Mouse (Mus musculus): ENCODE data around the gene Map2k6. TPM values are rescaled to one million over a fixed set of nuclear protein-coding genes. Genes with fewer than 3 reads are reported as not detected.
A peak's percentile ranks its signal among the peaks of the same experiment; 100 is the strongest.
"Not testable (repeated sequence)": the region's sequence is repeated elsewhere in the genome, so short reads cannot be mapped to it uniquely, and the experiment has no call there.

Gene Map2k6
- 21.9 and 22.9 TPM in 2 replicates for polyA plus RNA-seq (2015; fragmentation: Nextera tagmentation; extraction: Ambion mirVana)

- no peaks in the 10 kb centered on the region for H3K9me3 ChIP-seq (replicated peaks)
- peak within 1 kb of the TSS; percentile 69; the same call in 1 of the 2 replicates for H3K27ac ChIP-seq
- H3K4me1 ChIP-seq, result peaks cover 37% of the 10 kb centered on the region
- ATAC-seq (replicated peaks; ENCODE audit: low FRiP score), result peak; percentile 98
- 9% methylated on average over 20 of the region's 20 CpGs for WGBS
- no peaks in the 10 kb centered on the region for H3K27me3 ChIP-seq
- peak within 1 kb of the TSS; percentile 71 for H3K4me2 ChIP-seq
- H3K36me3 ChIP-seq, result no peaks in the 10 kb centered on the region
- peak within 1 kb of the TSS; percentile 45 for H3K9ac ChIP-seq
- peak within 1 kb of the TSS; percentile 65 for H3K4me3 ChIP-seq (replicated peaks)
These were observed at the start of gene Map2k6 for GRCm38 (mm10) chr11:110398553-110399239. Gene Map2k6, plus strand, starts transcription at chr11:110399122.

- no peak overlapping the region for H3K9ac ChIP-seq
- no peaks in the 10 kb centered on the region for H3K9me3 ChIP-seq (replicated peaks)
- no peaks in the 10 kb centered on the region for H3K36me3 ChIP-seq
- no peaks in the 10 kb centered on the region for H3K4me1 ChIP-seq
- no peak for ATAC-seq (replicated peaks; ENCODE audit: low FRiP score)
- no peak overlapping the region for H3K27ac ChIP-seq
- H3K4me3 ChIP-seq (replicated peaks), result no peak overlapping the region
- WGBS, result 76% methylated on average over 9 of the region's 9 CpGs
- no peaks in the 10 kb centered on the region for H3K27me3 ChIP-seq
- H3K4me2 ChIP-seq, result no peak overlapping the region
These were observed 44.7 kb upstream of the Map2k6 start for GRCm38 (mm10) chr11:110354261-110354660.

- H3K4me2 ChIP-seq; H3K9ac ChIP-seq; H3K9me3 ChIP-seq (replicated peaks); H3K27ac ChIP-seq; ATAC-seq (replicated peaks; ENCODE audit: low FRiP score); H3K4me1 ChIP-seq; H3K36me3 ChIP-seq; H3K4me3 ChIP-seq (replicated peaks); H3K27me3 ChIP-seq: not testable (repeated sequence)
- 88% methylated on average over 9 of the region's 9 CpGs for WGBS
These were observed 43.8 kb upstream of the Map2k6 start for GRCm38 (mm10) chr11:110355131-110355530.

DNA sequence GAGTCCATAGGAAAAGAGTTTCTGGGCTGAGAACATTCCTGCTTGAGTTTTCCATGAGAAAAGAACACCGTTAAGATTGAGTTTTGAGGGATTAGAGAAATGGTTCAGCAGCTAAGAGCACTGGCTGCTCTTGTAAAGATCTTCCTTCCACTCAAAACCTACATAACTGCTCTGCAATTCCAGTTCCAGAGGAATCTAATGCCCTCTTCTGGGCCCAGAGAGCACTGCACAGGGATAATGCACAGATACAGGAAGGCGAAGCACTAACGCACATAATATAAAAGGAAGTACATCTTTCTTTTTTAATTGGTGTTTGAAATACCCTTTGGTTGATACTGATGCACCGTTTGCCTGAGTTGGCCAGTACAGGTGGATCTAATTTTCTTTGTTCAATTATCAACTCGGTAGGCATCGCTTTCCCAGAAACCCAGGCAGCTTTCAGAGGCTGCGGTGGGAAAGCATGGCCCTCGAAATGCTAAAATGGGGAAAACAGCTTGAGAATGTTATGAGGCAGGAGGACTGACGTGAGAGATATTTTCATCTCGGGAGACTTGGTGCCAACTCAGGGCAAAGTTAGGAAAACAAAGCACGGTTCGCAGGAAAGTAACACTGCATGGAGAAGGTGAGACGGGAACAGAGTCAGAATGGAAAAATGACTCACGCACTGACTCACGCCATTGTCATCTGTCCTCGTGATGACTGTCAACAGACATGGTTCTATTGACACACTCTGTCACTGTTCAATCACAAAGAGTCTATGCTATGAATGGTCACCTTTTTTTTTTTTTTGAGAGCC lies 41.0 kb upstream of the Map2k6 start:
- no peaks in the 10 kb centered on the region for H3K27me3 ChIP-seq
- no peak overlapping the region for H3K4me3 ChIP-seq (replicated peaks)
- ATAC-seq (replicated peaks; ENCODE audit: low FRiP score), result no peak
- no peaks in the 10 kb centered on the region for H3K36me3 ChIP-seq
- H3K27ac ChIP-seq, result no peak overlapping the region
- H3K4me2 ChIP-seq, result no peak overlapping the region
- WGBS, result 74% methylated on average over 16 of the region's 16 CpGs
- H3K9me3 ChIP-seq (replicated peaks), result no peaks in the 10 kb centered on the region
- H3K4me1 ChIP-seq, result no peaks in the 10 kb centered on the region
- H3K9ac ChIP-seq, result no peak overlapping the region

DNA sequence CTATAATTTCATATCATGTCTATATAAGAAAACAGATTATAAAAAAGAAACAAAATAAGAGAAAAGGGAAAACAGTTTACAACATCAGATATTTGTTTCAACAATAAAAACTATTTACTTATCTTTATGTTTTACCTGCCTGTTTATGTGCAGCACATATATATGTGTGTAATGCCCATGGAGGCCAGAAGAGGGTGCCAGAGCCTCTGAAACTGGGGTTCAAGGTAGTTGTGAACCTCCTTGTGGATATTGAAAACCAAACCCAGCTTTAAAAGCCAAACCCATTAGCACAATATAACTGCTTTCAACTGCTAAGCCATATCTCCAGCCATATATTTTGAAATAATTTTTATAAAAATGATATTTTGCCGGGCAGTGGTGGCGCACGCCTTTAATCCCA lies 33.9 kb upstream of the Map2k6 start:
- H3K4me3 ChIP-seq (replicated peaks), result no peak overlapping the region
- H3K27ac ChIP-seq, result no peak overlapping the region
- no peaks in the 10 kb centered on the region for H3K9me3 ChIP-seq (replicated peaks)
- H3K9ac ChIP-seq, result no peak overlapping the region
- H3K27me3 ChIP-seq, result no peaks in the 10 kb centered on the region
- ATAC-seq (replicated peaks; ENCODE audit: low FRiP score), result no peak
- no peaks in the 10 kb centered on the region for H3K36me3 ChIP-seq
- peaks cover 7% of the 10 kb centered on the region for H3K4me1 ChIP-seq
- WGBS, result 74% methylated on average over 3 of the region's 3 CpGs
- H3K4me2 ChIP-seq, result no peak overlapping the region

GRCm38 (mm10) chr11:110366902-110367301 lies 32.0 kb upstream of the Map2k6 start:
- Histone ChIP-seq H3K4me2 (no peak overlapping the region), H3K9ac (no peak overlapping the region), H3K36me3 (no peaks in the 10 kb centered on the region), H3K9me3 (replicated peaks) (no peaks in the 10 kb centered on the region), H3K27me3 (no peaks in the 10 kb centered on the region), H3K27ac (no peak overlapping the region), H3K4me1 (peaks cover 7% of the 10 kb centered on the region), H3K4me3 (replicated peaks) (no peak overlapping the region)
- 83% methylated on average over 3 of the region's 3 CpGs for WGBS
- ATAC-seq (replicated peaks; ENCODE audit: low FRiP score), result no peak

- H3K4me1 ChIP-seq, result peaks cover 7% of the 10 kb centered on the region
- H3K9me3 ChIP-seq (replicated peaks), result no peaks in the 10 kb centered on the region
- H3K9ac ChIP-seq, result no peak overlapping the region
- no peak for ATAC-seq (replicated peaks; ENCODE audit: low FRiP score)
- H3K4me3 ChIP-seq (replicated peaks), result no peak overlapping the region
- no peak overlapping the region for H3K27ac ChIP-seq
- 93% methylated on average over 13 of the region's 13 CpGs for WGBS
- no peak overlapping the region for H3K4me2 ChIP-seq
- no peaks in the 10 kb centered on the region for H3K27me3 ChIP-seq
- no peaks in the 10 kb centered on the region for H3K36me3 ChIP-seq
These were observed 31.3 kb upstream of the Map2k6 start for GRCm38 (mm10) chr11:110367638-110368037.

DNA sequence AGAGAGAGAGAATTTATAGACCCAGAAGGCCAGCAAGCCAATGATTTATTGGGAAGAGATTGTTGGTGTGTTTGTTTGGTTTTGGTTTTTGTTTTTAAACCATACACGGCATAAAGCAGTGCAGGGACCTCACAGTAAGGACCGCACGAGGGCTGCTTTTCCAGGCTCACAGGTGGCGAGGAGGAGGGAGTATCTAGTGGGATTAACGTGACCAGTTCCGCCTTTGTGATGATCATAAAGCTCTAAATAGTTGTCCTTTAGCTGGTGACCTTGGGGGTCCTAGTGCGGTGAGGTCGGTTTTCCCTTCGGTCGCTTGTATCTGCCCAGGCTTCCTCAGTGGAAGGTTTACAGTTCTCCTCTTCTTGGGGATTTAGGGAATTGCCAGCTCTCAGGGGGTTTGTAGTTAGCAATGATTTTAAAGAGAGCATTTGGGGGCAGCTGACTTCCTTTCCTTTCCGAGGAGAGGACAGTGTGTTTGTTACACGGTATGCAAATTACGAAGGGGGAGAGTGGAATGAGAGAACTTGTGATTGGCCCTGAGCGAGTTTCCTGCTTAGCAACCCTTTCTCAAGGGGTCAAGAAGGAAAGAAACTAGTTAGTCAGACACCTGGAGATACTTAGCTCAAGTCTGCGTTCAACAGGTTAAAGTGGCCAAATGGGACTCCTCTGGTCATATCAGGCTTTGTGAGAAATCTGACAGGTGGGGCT lies 29.5 kb upstream of the Map2k6 start:
- Histone ChIP-seq H3K4me3 (replicated peaks) (peak overlapping the region; percentile 26), H3K4me1 (peaks cover 7% of the 10 kb centered on the region), H3K9me3 (replicated peaks) (no peaks in the 10 kb centered on the region), H3K36me3 (no peaks in the 10 kb centered on the region), H3K4me2 (peak overlapping the region; percentile 52), H3K27ac (no peak overlapping the region), H3K27me3 (no peaks in the 10 kb centered on the region), H3K9ac (0 out of 2 replicates have a peak overlapping the region, but pooled peaks have one; percentile 17)
- WGBS, result 10% methylated on average over 15 of the region's 15 CpGs
- 0 out of 2 replicates have a peak, but pooled peaks have one; percentile 33 for ATAC-seq (replicated peaks; ENCODE audit: low FRiP score)

DNA sequence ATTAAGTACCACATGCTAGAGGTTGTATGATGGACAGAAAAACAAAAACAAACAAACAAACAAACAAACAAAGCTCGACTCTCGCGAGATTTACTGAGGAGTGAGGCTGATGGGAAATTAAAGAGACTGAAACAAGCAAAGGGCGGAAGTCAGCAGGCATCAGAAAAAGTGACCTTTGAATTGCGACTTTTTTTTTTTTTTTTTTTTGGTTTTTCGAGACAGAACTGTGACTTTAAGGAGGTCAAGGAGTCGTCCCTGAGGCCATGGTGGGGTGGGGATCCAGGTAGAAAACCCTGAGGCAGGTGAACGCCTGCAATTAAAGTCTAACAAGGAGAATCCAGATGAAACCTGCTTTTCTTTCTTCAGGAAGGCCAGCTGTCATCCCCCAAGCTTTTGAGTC lies 27.1 kb upstream of the Map2k6 start:
- Histone ChIP-seq H3K4me2 (no peak overlapping the region), H3K27ac (no peak overlapping the region), H3K4me1 (peaks cover 7% of the 10 kb centered on the region), H3K27me3 (no peaks in the 10 kb centered on the region), H3K9me3 (replicated peaks) (no peaks in the 10 kb centered on the region), H3K4me3 (replicated peaks) (no peak overlapping the region), H3K36me3 (no peaks in the 10 kb centered on the region), H3K9ac (no peak overlapping the region)
- ATAC-seq (replicated peaks; ENCODE audit: low FRiP score), result no peak
- WGBS, result 59% methylated on average over 8 of the region's 8 CpGs

DNA sequence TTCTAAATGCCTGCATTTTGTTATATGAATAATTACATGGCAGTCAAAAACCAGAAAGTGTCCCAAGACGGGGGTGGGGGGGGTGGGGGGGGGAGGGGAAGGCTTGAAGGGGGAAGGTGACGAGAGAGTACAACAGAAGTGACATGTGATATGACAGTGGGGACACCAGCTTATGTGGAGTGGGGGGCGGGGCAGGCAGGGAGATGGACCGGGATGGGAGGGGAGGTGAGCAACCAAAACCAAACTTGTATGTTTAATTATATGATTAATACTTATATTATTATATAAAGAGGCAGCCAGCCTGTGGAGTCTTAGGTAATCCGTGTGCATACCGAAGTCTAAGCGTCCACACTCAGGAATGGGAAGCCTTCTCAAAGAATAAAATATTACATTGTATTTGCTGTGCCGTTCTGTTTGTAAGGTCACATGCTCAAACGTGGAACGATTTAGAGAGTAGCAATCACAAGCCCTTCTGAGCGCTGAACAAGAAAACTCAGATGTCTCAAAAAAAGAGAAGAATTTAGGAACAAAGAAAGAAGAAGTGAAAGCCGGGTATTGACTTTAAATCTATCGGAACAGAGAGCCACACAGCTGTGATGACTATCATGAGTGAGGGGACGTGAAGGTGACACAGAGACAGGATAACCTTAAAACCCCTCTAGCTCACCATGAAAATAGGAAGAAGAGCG lies 26.5 kb upstream of the Map2k6 start:
- Histone ChIP-seq H3K36me3 (no peaks in the 10 kb centered on the region), H3K9ac (no peak overlapping the region), H3K4me3 (replicated peaks) (no peak overlapping the region), H3K9me3 (replicated peaks) (no peaks in the 10 kb centered on the region), H3K4me1 (peaks cover 7% of the 10 kb centered on the region), H3K27me3 (no peaks in the 10 kb centered on the region), H3K4me2 (no peak overlapping the region), H3K27ac (no peak overlapping the region)
- no peak for ATAC-seq (replicated peaks; ENCODE audit: low FRiP score)
- WGBS, result 77% methylated on average over 14 of the region's 15 CpGs

GRCm38 (mm10) chr11:110374036-110374435 lies 24.9 kb upstream of the Map2k6 start:
- H3K27me3 ChIP-seq, result no peaks in the 10 kb centered on the region
- no peak overlapping the region for H3K4me2 ChIP-seq
- H3K4me1 ChIP-seq, result peaks cover 7% of the 10 kb centered on the region
- H3K9me3 ChIP-seq (replicated peaks), result no peaks in the 10 kb centered on the region
- no peak for ATAC-seq (replicated peaks; ENCODE audit: low FRiP score)
- H3K4me3 ChIP-seq (replicated peaks), result no peak overlapping the region
- H3K36me3 ChIP-seq, result no peaks in the 10 kb centered on the region
- no peak overlapping the region for H3K27ac ChIP-seq
- 84% methylated on average over 9 of the region's 9 CpGs for WGBS
- no peak overlapping the region for H3K9ac ChIP-seq

Data from kidney, embryonic 15.5 days (tissue).